In genomic region chr2:117871507-117872282, GRCm38 (mm10) we compare ENCODE assay signal across 25 mouse cellular contexts.
A peak's percentile ranks its signal among the peaks of the same experiment; 100 is the strongest.
DNase-seq lines count a peak whose midpoint lies in the region; ATAC-seq and TF ChIP-seq lines count a peak whose summit lies in the region.
"Had no signal": no experiment of that assay in that cellular context is flagged by ENCODE, and none has a peak within 500 bp of the region (broad histone marks: within the 10 kb centered on the region; RNA-seq: fewer than 3 reads in every experiment).

No protein-coding gene starts in this region.

- intact Hi-C loops in heart, postnatal 25 days (cut with DNase I) = no loop called here
- intact Hi-C loops in left cerebral cortex, postnatal 4 days (cut with DNase I) = no loop called here

- 61% methylated on average over 9 of the region's 9 CpGs for WGBS in heart, embryonic 10.5 days
- 34% methylated on average over 9 of the region's 9 CpGs for WGBS in midbrain, embryonic 11.5 days
- 33% methylated on average over 9 of the region's 9 CpGs for WGBS in midbrain, embryonic 13.5 days
- 22% methylated on average over 9 of the region's 9 CpGs for WGBS in forebrain, embryonic 14.5 days

- DNase-seq in heart, embryonic 10.5 days (ENCODE audit: low spot score) = no peak
- DNase-seq in heart, postnatal 25 days (ENCODE audit: low spot score) = no peak
- peak; percentile 88 for DNase-seq in midbrain, embryonic 11.5 days (ENCODE audit: low spot score, missing footprints)
- peak; percentile 46 for DNase-seq in brain, embryonic 14.5 days (ENCODE audit: low read depth)
- peak; percentile 5 for DNase-seq in forebrain, embryonic 14.5 days (ENCODE audit: low spot score)
- DNase-seq in left cerebral cortex, postnatal 4 days = no peak
- DNase-seq in gastrocnemius, postnatal 25 days = no peak
- DNase-seq: adrenal gland, postnatal 25 days; cerebellum, adult 11-12 months; gastrocnemius, postnatal 36 days; kidney, adult 9 months; kidney, postnatal 36 days; liver, postnatal 0 days; lung, postnatal 10 days; spleen, adult 18-20 months; thymus, postnatal 4 days had no signal

- H3K4me2 ChIP-seq in midbrain, embryonic 11.5 days = no peak overlapping the region
- H3K4me2 ChIP-seq in midbrain, embryonic 13.5 days (replicated peaks) = no peak overlapping the region
- H3K4me2 ChIP-seq in forebrain, embryonic 14.5 days (ENCODE audit: low read length) = no peak overlapping the region
- H3K4me2 ChIP-seq: embryonic facial prominence, embryonic 12.5 days; heart, embryonic 15.5 days; intestine, embryonic 15.5 days; neural tube, embryonic 12.5 days had no signal

- no peak overlapping the region for H3K9ac ChIP-seq in midbrain, embryonic 11.5 days (ENCODE audit: low read length)
- no peak overlapping the region for H3K9ac ChIP-seq in midbrain, embryonic 13.5 days (replicated peaks)
- H3K9ac ChIP-seq in forebrain, embryonic 14.5 days (ENCODE audit: low read length) = no peak overlapping the region
- H3K9ac ChIP-seq: embryonic facial prominence, embryonic 12.5 days; heart, embryonic 15.5 days; intestine, embryonic 15.5 days; liver, postnatal 0 days; neural tube, embryonic 12.5 days had no signal

- peaks cover 6% of the 10 kb centered on the region; the same call in 1 of the 2 replicates for H3K4me1 ChIP-seq in heart, embryonic 10.5 days
- peaks cover 3% of the 10 kb centered on the region; the same call in 1 of the 2 replicates for H3K4me1 ChIP-seq in midbrain, embryonic 11.5 days (ENCODE audit: control insufficient read depth, insufficient read depth, low read length)
- H3K4me1 ChIP-seq in midbrain, embryonic 13.5 days (replicated peaks) = peaks cover 16% of the 10 kb centered on the region
- peaks cover 9% of the 10 kb centered on the region; the same call in 1 of the 2 replicates for H3K4me1 ChIP-seq in forebrain, embryonic 14.5 days (ENCODE audit: control insufficient read depth, insufficient read depth, low read length)
- H3K4me1 ChIP-seq: embryonic facial prominence, embryonic 12.5 days; intestine, embryonic 15.5 days; limb, embryonic 10.5 days had no signal

- no peaks in the 10 kb centered on the region for H3K36me3 ChIP-seq in heart, embryonic 10.5 days
- no peaks in the 10 kb centered on the region for H3K36me3 ChIP-seq in midbrain, embryonic 11.5 days (ENCODE audit: control insufficient read depth, insufficient read depth, low read length)
- no peaks in the 10 kb centered on the region for H3K36me3 ChIP-seq in midbrain, embryonic 13.5 days
- no peaks in the 10 kb centered on the region for H3K36me3 ChIP-seq in forebrain, embryonic 14.5 days (ENCODE audit: control insufficient read depth, insufficient read depth, low read length)
- H3K36me3 ChIP-seq: embryonic facial prominence, embryonic 12.5 days; heart, embryonic 15.5 days; intestine, embryonic 15.5 days; limb, embryonic 10.5 days; neural tube, embryonic 12.5 days had no signal

- peak overlapping the region; percentile 22; the same call in 1 of the 2 replicates for H3K27ac ChIP-seq in heart, embryonic 10.5 days
- no peak overlapping the region for H3K27ac ChIP-seq in midbrain, embryonic 11.5 days (ENCODE audit: low read depth, low read length)
- H3K27ac ChIP-seq in midbrain, embryonic 13.5 days = no peak overlapping the region
- H3K27ac ChIP-seq in forebrain, embryonic 14.5 days (ENCODE audit: low read depth, low read length) = no peak overlapping the region
- H3K27ac ChIP-seq: embryonic facial prominence, embryonic 12.5 days; heart, embryonic 15.5 days; intestine, embryonic 15.5 days; left cerebral cortex, adult 2 months; limb, embryonic 10.5 days; neural tube, embryonic 12.5 days had no signal

- H3K27me3 ChIP-seq in heart, embryonic 10.5 days (ENCODE audit: insufficient read depth, poor library complexity, severe bottlenecking) = no peaks in the 10 kb centered on the region
- H3K27me3 ChIP-seq in midbrain, embryonic 11.5 days (ENCODE audit: control insufficient read depth, insufficient read depth, low read length) = no peaks in the 10 kb centered on the region
- H3K27me3 ChIP-seq in midbrain, embryonic 13.5 days = no peaks in the 10 kb centered on the region
- H3K27me3 ChIP-seq in forebrain, embryonic 14.5 days (replicated peaks; ENCODE audit: control insufficient read depth, insufficient read depth, low read length) = no peaks in the 10 kb centered on the region
- H3K27me3 ChIP-seq: embryonic facial prominence, embryonic 12.5 days; heart, embryonic 15.5 days; intestine, embryonic 15.5 days; neural tube, embryonic 12.5 days had no signal

- ATAC-seq in midbrain, embryonic 11.5 days (ENCODE audit: low FRiP score) = peak; percentile 72
- ATAC-seq in midbrain, embryonic 13.5 days = no peak
- ATAC-seq in forebrain, embryonic 14.5 days = 0 out of 2 replicates have a peak, but pooled peaks have one; percentile 5
- ATAC-seq: activated CD4-positive, CD25-positive, alpha-beta regulatory T cell, adult 4 months; intestine, embryonic 15.5 days; liver, postnatal 0 days had no signal

- H3K9me3 ChIP-seq in heart, embryonic 10.5 days = no peaks in the 10 kb centered on the region
- H3K9me3 ChIP-seq in midbrain, embryonic 11.5 days (ENCODE audit: control insufficient read depth, low read length) = no peaks in the 10 kb centered on the region
- no peaks in the 10 kb centered on the region for H3K9me3 ChIP-seq in midbrain, embryonic 13.5 days
- no peaks in the 10 kb centered on the region for H3K9me3 ChIP-seq in forebrain, embryonic 14.5 days (replicated peaks; ENCODE audit: control insufficient read depth, low read length)
- H3K9me3 ChIP-seq: embryonic facial prominence, embryonic 12.5 days; heart, embryonic 15.5 days; intestine, embryonic 15.5 days; limb, embryonic 10.5 days; neural tube, embryonic 12.5 days had no signal

- no peak for TF ChIP-seq CTCF in brain, embryonic 14.5 days (IDR thresholded peaks at IDR 0.05; ENCODE audit: borderline replicate concordance, extremely low read depth, insufficient read depth, insufficient read length)

- no peak for TF ChIP-seq POLR2A in brain, embryonic 14.5 days (IDR thresholded peaks at IDR 0.05; ENCODE audit: borderline replicate concordance, extremely low read depth, insufficient read depth, insufficient read length, poor library complexity, severe bottlenecking)

- H3K4me3 ChIP-seq in heart, embryonic 10.5 days = no peak overlapping the region
- no peak overlapping the region for H3K4me3 ChIP-seq in midbrain, embryonic 11.5 days (ENCODE audit: low read depth, low read length)
- H3K4me3 ChIP-seq in midbrain, embryonic 13.5 days (replicated peaks) = no peak overlapping the region
- no peak overlapping the region for H3K4me3 ChIP-seq in forebrain, embryonic 14.5 days (ENCODE audit: low read depth, low read length)
- H3K4me3 ChIP-seq: embryonic facial prominence, embryonic 12.5 days; erythroblast, embryonic 14.5 days; heart, embryonic 15.5 days; intestine, embryonic 15.5 days; left cerebral cortex, adult 2 months; limb, embryonic 10.5 days; neural tube, embryonic 12.5 days had no signal

Comparison
In these comparisons a context has a peak if more than half of its experiments do, and no peak if none do; other contexts are left out.
1. DNase-seq: peak in midbrain, embryonic 11.5 days (single experiment), brain, embryonic 14.5 days (single experiment) and forebrain, embryonic 14.5 days (single experiment); none in heart, embryonic 10.5 days (single experiment), heart, postnatal 25 days (single experiment), left cerebral cortex, postnatal 4 days (single experiment) and gastrocnemius, postnatal 25 days (single experiment).